Mouse (Mus musculus): ENCODE measurements around the gene Wrap53. TPM values are rescaled to one million over a fixed set of nuclear protein-coding genes. Genes with fewer than 3 reads are reported as not detected.

The Wrap53 gene
- total and polyA plus RNA-seq, 2 experiments from 2014 or later, result 12.8 to 19.4 TPM

DNA sequence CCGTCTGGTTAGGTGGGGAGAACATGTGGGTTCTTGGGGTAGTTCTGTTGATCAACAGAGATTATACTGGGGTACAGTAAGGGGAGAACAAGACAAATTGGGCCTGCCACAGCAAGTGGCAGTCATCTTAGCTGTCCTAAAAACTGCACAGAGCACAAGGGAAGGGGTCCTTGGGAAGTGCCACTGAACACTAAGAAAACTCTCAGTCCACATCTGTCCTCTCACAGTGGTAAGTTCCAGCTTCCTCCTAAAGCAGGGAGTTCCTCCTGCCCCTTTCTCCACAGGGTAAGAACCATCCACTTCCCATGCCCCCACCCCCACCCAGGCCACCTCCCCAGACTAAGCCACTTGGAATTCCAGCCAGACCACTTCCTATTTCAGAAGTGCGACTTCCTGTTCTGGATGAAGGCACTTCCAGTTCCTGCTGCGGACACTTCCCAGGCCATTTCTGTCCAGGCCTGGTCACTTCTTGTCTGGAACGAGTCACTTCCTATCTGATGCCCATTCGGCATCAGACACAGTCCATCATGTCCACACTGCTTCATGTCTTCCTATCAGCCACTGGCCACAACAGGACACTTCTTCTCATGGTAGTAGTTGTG is 25.4 kb downstream of the Wrap53 start:
- no peak for DNase-seq (ENCODE audit: low spot score)
- Histone ChIP-seq H3K27me3 (ENCODE audit: insufficient read depth, low read length) (no peaks in the 10 kb centered on the region), H3K9me3 (ENCODE audit: low read length) (no peaks in the 10 kb centered on the region), H3K4me3 (ENCODE audit: low read length) (no peak overlapping the region), H3K36me3 (ENCODE audit: insufficient read depth, low read length) (no peaks in the 10 kb centered on the region), H3K4me1 (ENCODE audit: insufficient read depth, low read length) (peaks cover 43% of the 10 kb centered on the region), H3K27ac (0 out of 2 replicates have a peak overlapping the region, but pooled peaks have one; percentile 11), H3K4me2 (ENCODE audit: low read depth, low read length) (no peak overlapping the region), H3K9ac (replicated peaks; ENCODE audit: low read length) (no peak overlapping the region)
- ATAC-seq, result no peak
- 74% methylated on average over 5 of the region's 5 CpGs for WGBS
- TF ChIP-seq CTCF (IDR thresholded peaks at IDR 0.05; ENCODE audit: low read depth), result no peak

- H3K36me3 ChIP-seq (ENCODE audit: insufficient read depth, low read length), result no peaks in the 10 kb centered on the region
- peak overlapping the region; percentile 77 for H3K27ac ChIP-seq
- no peak for TF ChIP-seq CTCF (IDR thresholded peaks at IDR 0.05; ENCODE audit: low read depth)
- ATAC-seq (peak; percentile 8), DNase-seq (ENCODE audit: low spot score) (no peak)
- H3K4me2 ChIP-seq (ENCODE audit: low read depth, low read length), result peak overlapping the region; percentile 43
- H3K4me3 ChIP-seq (ENCODE audit: low read length), result no peak overlapping the region
- WGBS, result 5% methylated on average over 2 of the region's 2 CpGs
- no peaks in the 10 kb centered on the region for H3K9me3 ChIP-seq (ENCODE audit: low read length)
- peaks cover 31% of the 10 kb centered on the region for H3K4me1 ChIP-seq (ENCODE audit: insufficient read depth, low read length)
- H3K9ac ChIP-seq (replicated peaks; ENCODE audit: low read length), result peak overlapping the region; percentile 38
- H3K27me3 ChIP-seq (ENCODE audit: insufficient read depth, low read length), result no peaks in the 10 kb centered on the region
These were observed 26.7 kb downstream of the Wrap53 start for GRCm38 (mm10) chr11:69553341-69553721.

DNA sequence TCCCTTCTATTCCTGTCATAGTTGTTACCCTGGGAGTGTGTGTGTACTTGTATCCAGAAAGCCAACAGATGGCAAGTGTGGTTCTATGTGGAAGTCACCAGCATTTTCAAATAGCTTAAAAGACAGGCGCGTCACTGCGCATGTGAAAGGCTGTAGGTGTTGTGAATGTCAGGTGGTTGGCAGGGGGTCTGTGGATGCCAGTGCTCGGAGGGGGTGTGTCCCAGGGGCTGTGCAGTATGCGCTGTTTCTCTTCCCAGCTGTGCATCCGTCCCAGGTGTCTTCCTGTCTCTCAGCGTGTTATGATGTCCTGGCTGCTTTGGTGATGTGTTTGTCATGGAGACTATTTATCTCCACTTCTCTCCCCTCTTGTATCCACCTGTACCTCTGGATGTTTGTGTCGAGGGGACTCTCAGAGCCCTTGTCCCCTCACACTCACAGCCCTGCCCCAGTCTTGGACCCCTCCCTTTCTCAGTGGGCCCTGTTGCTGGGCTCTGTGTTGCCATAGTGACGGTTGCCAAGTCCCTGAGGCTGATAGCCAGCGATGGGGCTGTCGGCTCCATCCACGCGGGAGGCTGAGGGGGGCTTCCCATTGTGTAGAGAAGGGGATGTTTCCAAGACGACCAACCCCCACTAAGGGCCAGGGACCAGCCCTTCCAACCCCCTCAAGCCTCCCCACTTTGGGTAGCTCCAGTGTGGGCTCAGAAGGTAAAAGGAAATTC is 27.3 kb downstream of the Wrap53 start:
- peak overlapping the region; percentile 38 for H3K9ac ChIP-seq (replicated peaks; ENCODE audit: low read length)
- peaks cover 29% of the 10 kb centered on the region for H3K4me1 ChIP-seq (ENCODE audit: insufficient read depth, low read length)
- no peaks in the 10 kb centered on the region for H3K36me3 ChIP-seq (ENCODE audit: insufficient read depth, low read length)
- H3K27me3 ChIP-seq (ENCODE audit: insufficient read depth, low read length), result no peaks in the 10 kb centered on the region
- TF ChIP-seq CTCF (IDR thresholded peaks at IDR 0.05; ENCODE audit: low read depth), result no peak
- 5% methylated on average over 14 of the region's 14 CpGs for WGBS
- H3K9me3 ChIP-seq (ENCODE audit: low read length), result no peaks in the 10 kb centered on the region
- H3K27ac ChIP-seq, result peak overlapping the region; percentile 77
- DNase-seq (ENCODE audit: low spot score) (peak; percentile 89), ATAC-seq (peak; percentile 87)
- peak overlapping the region; percentile 43 for H3K4me2 ChIP-seq (ENCODE audit: low read depth, low read length)
- H3K4me3 ChIP-seq (ENCODE audit: low read length), result 0 out of 2 replicates have a peak overlapping the region, but pooled peaks have one; percentile 1

DNA sequence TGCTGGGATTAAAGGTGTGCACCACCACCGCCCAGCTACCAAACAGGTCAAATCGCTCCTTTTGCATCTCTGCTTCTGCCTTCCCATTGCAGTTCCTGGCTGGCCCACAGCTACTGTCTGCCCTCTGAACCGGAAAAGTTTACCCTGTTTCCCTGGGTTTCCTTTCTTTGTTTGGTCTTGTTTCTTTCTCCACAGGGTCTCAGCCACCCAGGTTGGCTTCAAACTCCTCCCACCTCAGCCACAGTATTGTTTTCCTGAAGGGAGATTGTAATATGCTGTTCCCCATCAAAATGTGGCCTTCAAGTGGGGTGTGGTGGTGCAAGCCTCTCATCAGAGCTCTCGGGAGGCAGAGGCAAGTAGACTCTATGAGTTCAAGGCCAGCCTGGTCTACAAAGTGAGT is 28.7 kb downstream of the Wrap53 start:
- no peaks in the 10 kb centered on the region for H3K27me3 ChIP-seq (ENCODE audit: insufficient read depth, low read length)
- no peak overlapping the region for H3K9ac ChIP-seq (replicated peaks; ENCODE audit: low read length)
- no peak overlapping the region for H3K4me2 ChIP-seq (ENCODE audit: low read depth, low read length)
- H3K4me1 ChIP-seq (ENCODE audit: insufficient read depth, low read length), result peaks cover 26% of the 10 kb centered on the region
- no peaks in the 10 kb centered on the region for H3K36me3 ChIP-seq (ENCODE audit: insufficient read depth, low read length)
- TF ChIP-seq CTCF (IDR thresholded peaks at IDR 0.05; ENCODE audit: low read depth), result no peak
- no peak overlapping the region for H3K4me3 ChIP-seq (ENCODE audit: low read length)
- 42% methylated on average over 4 of the region's 4 CpGs for WGBS
- no peak overlapping the region for H3K27ac ChIP-seq
- ATAC-seq, result no peak
- H3K9me3 ChIP-seq (ENCODE audit: low read length), result no peaks in the 10 kb centered on the region
- DNase-seq (ENCODE audit: low spot score), result no peak

DNA sequence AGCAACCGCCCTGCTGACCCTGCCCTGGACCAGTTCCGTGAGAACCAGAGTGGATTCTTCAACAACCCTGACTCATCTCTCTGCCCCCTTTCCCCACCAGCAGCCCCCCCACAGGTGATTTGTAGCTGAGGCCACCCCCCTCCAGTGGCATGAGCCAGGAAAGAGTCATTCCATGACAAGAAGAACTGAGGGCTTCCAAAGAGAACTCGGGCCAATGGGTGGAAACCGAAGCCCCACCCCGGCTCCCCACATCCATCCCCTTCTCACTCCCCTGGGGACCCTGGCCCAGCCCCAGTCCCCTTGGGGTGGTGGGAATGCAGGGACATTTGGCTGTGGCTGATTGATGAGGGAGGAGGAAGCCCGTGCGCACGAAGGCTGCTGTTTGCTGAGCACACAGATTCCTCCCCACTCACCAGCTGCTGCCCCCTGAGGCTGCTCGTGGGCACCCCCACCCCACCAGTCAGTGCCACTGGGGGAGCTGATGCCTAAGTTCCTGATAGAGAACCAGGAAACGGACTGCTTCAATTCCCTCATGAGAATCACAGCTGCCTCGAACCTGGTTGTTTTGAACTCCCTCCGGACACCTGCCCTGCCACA is 30.9 kb downstream of the Wrap53 start, which contains the start of gene Dnah2:
TSS of gene Dnah2 (minus strand) at position 51 of the 597 bp plus-strand sequence.
- H3K4me3 ChIP-seq (ENCODE audit: low read length), result no peak within 1 kb of the TSS
- H3K27ac ChIP-seq, result peak within 1 kb of the TSS; percentile 85; the same call in 1 of the 2 replicates
- H3K9me3 ChIP-seq (ENCODE audit: low read length), result no peaks in the 10 kb centered on the region
- H3K4me1 ChIP-seq (ENCODE audit: insufficient read depth, low read length), result peaks cover 25% of the 10 kb centered on the region
- H3K27me3 ChIP-seq (ENCODE audit: insufficient read depth, low read length), result no peaks in the 10 kb centered on the region
- no peaks in the 10 kb centered on the region for H3K36me3 ChIP-seq (ENCODE audit: insufficient read depth, low read length)
- WGBS, result 27% methylated on average over 12 of the region's 12 CpGs
- no peak within 1 kb of the TSS for H3K9ac ChIP-seq (replicated peaks; ENCODE audit: low read length)
- DNase-seq (ENCODE audit: low spot score) (peak; percentile 15), ATAC-seq (no peak)
- no peak within 1 kb of the TSS for H3K4me2 ChIP-seq (ENCODE audit: low read depth, low read length)
- peak; percentile 12; the same call in 1 of the 2 replicates for TF ChIP-seq CTCF (IDR thresholded peaks at IDR 0.05; ENCODE audit: low read depth)

- no peaks in the 10 kb centered on the region for H3K27me3 ChIP-seq (ENCODE audit: insufficient read depth, low read length)
- peak overlapping the region; percentile 72 for H3K4me2 ChIP-seq (ENCODE audit: low read depth, low read length)
- peak overlapping the region; percentile 51 for H3K9ac ChIP-seq (replicated peaks; ENCODE audit: low read length)
- WGBS, result 4% methylated on average over 15 of the region's 15 CpGs
- peak; percentile 60 for TF ChIP-seq CTCF (IDR thresholded peaks at IDR 0.05; ENCODE audit: low read depth)
- no peaks in the 10 kb centered on the region for H3K36me3 ChIP-seq (ENCODE audit: insufficient read depth, low read length)
- H3K4me1 ChIP-seq (ENCODE audit: insufficient read depth, low read length), result peaks cover 18% of the 10 kb centered on the region
- peak overlapping the region; percentile 50 for H3K4me3 ChIP-seq (ENCODE audit: low read length)
- ATAC-seq, result peak; percentile 46; the same call in 1 of the 2 replicates
- no peaks in the 10 kb centered on the region for H3K9me3 ChIP-seq (ENCODE audit: low read length)
- DNase-seq (ENCODE audit: low spot score), result no peak
- H3K27ac ChIP-seq, result peak overlapping the region; percentile 85
These were observed 33.0 kb downstream of the Wrap53 start for GRCm38 (mm10) chr11:69547071-69547470.
